Mouse (Mus musculus) urinary bladder, adult 2 months (tissue): ENCODE data around the gene Frmd4a. TPM values are rescaled to one million over a fixed set of nuclear protein-coding genes. Genes with fewer than 3 reads are reported as not detected.
"Not testable (repeated sequence)": the region's sequence is repeated elsewhere in the genome, so short reads cannot be mapped to it uniquely, and the experiment has no call there.

Experiments
- DNase-seq: peaks from one replicate; pipeline ENCODE4 v3.0.0; 2022; ENCODE audit warnings: low spot score
- polyA plus RNA-seq: library from polyadenylated mRNA; depleted of rRNA; stranded (reverse); fragments of >200 nt; gene quantifications from 2 replicates; pipeline ENCODE4 v1.2.3, GENCODE M21; 2012

Gene Frmd4a
- polyA plus RNA-seq, 1 experiment, result 7.1 TPM

DNA sequence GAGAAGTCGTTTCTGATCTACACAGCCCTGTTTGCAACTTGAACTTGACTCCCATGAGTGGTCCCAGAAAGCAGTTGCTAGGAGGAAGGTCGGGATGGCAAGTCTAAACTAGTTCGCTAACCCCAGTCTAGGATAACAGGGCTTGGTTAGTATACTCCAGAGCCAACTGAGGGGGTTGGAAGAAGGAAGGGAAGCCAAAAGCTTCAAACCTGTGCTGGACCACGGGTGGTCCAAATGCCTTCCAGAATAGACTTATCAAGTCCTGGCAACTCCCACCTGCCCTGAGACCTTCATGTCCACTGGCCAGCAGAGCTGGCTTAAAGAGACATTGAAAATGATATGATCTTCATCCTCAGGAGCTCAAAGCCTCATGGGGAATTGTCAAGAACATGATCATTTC, 318.4 kb downstream of the Frmd4a start:
- no peak for DNase-seq

DNA sequence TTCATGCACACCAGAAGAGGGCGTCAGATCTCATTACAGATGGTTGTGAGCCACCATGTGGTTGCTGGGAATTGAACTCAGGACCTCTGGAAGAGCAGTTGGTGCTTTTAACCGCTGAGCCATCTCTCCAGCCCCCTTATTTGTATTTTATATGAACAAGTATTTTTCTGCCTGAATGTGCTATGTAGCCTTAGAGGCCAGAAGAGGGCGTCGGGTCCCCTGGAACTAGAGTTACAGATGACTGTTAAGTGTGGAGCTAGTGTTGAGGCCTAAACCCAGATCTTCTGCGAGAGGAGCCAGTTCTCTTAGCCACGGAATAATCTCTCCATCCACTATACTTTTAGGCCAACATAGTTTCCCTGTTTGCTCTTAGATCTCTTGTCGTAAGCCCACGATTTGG, 320.8 kb downstream of the Frmd4a start:
- DNase-seq, result not testable (repeated sequence)

DNA sequence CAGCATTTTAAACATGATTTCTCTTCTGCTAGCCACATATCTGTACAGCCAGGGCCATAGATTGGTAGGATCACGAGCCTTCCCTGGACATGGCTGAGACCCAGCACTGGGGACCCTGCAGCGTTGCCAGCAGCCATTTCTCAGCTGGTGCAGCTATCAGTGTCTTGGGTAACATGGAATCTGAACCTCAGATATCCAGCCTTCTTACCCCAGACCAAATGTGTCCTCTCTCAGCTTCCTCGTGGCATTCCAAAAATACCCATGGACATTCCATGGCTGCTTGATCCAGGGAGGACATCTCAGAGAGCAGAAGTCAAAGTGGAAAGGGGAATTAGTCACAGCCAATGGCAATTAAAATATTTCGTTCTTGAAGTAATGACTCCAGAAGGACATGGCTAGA, 321.6 kb downstream of the Frmd4a start:
- DNase-seq, result no peak

DNA sequence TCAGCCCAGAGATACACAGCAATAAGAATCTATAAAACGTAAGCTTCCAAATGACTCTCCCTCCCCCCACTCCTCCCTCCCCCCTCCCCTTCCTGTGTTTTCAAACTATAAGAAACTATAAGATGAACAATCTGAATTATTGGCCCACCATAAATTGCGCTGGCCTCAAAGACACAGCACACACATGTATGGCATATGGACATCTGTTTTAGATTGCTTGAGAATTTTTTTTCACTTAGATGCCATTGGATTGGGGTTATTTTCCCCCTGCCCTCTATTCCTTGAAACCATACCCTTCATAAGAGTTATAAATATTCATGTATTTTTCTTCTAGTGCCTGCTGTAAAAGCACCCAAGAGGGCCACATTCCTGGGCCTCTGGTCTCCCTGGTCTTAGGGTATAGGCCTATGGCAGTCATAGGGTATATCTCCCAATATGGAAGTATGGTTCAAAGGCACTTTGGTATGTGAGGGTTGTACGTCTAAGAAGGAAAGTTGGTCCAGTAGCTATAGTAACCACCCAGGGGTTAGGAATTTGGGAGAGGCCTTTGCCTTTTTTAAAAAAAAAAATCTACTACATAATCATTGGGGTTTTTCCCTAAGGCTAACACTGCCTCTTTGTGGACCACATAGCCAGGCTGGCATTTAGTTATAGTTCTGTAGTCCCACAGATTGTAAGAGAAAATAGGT, 322.2 kb downstream of the Frmd4a start:
- no peak for DNase-seq

DNA sequence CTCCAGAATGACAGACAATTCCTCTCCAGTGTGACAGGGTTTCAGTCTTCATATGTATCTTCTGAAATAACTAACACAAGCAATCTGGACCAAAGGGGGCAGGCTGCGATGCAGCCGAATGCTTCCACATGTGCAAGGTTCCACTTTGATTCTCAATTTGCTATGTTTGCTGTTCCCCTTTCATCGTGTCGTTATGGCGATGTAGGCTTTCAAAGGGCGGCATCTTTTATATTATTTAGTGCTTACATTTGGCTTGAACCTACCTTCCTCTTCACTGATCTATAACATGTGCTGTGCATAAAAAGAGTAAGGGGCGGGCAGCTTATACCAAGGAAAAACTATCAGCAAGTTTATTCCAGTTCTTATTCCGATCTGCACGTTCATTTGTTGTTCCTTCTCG, 322.9 kb downstream of the Frmd4a start:
- no peak for DNase-seq

DNA sequence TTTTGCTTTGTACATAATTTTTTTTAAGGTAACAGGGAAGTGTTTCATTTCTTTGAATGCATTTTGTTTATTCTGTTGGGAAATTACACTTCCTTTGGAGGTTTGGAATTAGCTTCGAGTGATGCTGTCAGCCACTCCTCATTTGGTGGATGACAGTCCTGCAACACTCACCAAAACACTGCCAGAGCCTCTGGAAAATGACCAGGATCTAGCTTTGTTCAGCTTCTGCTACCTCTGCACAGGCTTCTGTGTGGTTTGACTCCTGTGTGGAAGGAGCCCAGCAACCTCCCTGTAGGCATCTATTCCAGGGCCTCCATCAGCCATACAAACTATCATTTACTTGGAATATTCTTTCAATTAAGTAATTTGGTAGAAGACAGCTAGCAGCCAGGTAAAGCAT, 323.6 kb downstream of the Frmd4a start:
- DNase-seq, result no peak

DNA sequence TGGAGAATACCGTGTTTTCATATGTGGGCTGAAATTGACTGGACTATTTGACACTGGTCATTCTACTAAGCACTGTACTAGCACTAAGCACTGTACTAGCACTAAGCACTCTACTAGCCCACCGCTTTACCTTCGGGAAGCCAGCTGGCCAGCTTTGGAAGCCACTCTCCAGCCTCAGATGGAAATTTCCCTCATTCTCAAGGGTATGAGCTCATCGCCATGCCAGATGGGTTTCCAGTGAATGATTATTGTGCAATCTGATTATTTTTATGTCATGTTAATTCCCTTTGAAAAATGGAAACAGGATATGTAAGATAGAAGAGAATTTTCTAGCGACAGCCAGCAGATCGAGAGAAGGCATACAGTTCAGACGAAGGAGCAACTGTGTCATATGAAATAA, 324.5 kb downstream of the Frmd4a start:
- DNase-seq, result no peak

DNA sequence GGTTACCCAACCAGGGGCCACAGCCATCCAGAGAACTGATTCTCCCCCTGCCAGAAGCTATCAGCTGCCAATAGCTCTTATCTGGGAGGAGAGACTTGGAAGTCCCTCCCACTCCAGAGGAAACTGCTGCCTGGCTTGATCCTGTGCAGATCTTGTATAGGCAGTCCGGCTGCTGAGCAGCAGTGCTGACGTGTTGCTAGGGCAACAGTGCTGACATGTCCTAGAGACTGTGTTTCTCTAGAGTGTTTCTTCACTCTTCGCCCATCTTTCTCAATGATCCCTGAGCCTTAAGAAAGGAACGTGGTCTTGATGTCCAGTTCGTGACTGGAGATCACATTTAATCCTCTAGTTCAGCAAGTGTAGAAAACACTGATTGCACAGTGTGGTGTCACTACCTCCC, 326.9 kb downstream of the Frmd4a start:
- DNase-seq, result no peak

- DNase-seq, result no peak
Measured at GRCm38 (mm10) chr2:4346232-4346631, 328.7 kb downstream of the Frmd4a start.

DNA sequence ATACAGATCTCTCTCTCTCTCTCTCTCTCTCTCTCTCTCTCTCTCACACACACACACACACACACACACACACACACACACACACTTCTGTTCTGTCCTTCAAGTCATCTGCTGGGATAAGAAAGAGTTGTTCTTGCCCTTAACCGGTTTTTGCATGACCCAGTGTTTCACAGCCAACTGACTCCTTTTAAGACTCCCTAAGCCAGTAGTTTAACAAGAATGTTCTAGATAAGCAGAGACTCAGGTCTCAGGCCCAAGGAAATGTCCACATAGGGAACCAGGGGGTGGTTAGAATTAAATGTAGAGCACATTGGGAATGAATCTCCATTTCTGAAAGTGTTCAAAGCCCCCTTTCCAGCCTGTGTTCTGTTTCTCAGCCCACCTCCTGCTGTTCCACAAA, 329.4 kb downstream of the Frmd4a start:
- DNase-seq, result no peak

DNA sequence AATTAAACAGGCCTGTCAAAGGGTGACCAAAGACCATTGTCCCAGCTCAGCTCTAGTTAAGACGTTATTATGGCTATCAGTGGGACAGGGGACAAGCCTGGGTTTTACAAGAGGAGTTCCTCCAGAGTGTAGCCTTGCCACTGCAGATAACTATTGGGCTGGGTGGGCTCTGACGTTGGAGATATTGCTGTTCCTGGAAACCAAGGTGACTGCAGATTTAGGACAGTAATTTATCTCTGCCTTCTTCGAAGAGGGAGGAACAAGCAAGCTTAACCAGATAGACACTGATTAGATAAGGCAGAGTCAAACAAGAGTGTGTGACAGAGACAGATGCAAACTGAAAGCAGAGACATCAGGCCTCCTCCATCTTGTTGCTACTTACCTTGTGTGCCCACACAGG, 330.3 kb downstream of the Frmd4a start:
- DNase-seq, result no peak

- no peak for DNase-seq
Measured at GRCm38 (mm10) chr2:4348509-4348908, 331.0 kb downstream of the Frmd4a start.

DNA sequence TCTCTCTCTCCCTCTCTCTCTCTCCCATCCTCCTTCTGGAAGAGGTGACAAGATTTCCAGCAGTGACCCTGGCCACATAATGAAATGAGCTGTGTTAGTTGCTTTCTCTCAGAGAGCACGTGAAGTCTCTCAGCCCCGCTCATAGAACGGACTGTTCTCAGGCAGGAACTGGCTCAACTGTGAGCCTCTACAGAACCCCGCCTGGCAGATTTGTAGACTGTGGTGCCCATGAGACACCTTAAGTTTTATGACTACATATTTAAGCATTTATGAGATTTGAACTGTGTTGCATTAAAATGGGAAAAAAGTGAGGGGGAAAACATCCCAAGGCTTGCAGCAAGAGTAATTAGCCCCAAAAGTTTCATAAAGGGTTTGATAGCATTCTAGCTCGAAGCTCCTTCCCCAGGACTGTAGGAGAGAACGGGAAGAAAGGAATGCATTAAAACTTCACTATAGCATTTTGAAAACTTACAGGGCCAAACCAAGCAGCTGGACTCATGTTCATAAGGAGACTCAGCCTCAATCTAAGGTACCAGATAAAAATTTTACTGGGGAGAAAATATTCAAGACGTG, 339.4 kb downstream of the Frmd4a start:
- DNase-seq, result no peak

DNA sequence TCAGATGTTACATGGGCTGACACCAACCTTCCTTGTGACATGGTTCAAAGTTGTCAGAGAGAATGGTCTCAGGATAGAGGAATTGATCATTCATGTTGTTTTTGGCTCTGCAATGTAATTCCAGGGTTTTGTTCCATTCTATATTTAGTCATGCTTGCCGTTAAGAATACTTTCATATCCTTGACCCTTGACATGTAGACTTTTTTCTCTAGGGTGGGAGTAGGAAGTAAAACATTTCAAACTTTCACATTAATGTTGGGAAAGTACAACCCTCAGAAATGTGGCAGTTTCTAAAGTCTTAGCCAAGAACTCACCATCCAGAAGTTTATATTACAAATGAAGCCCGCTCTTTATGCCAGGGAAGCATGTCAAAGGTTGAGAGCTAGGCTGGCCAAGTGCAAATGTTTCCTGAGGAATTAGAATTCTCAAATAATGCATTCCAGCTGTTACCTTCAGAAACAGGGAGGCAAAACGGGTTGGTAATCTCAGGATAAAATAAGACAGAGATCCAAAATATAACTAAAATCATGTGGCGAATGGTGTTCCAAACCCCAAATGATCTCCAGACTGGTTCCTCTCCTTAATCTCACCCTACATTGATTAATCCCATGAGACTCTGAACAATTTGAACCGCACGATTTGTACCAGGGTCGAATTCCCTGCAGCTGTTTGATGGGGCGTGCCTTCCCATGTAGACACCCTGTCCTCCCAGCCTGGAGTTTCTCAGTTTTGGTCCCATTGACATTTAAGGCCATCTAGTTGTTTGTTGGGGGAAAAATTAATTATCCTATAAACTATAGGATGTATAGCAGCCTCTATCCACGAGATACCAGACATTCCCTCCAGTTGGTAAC, 344.7 kb downstream of the Frmd4a start:
- DNase-seq, result no peak

DNA sequence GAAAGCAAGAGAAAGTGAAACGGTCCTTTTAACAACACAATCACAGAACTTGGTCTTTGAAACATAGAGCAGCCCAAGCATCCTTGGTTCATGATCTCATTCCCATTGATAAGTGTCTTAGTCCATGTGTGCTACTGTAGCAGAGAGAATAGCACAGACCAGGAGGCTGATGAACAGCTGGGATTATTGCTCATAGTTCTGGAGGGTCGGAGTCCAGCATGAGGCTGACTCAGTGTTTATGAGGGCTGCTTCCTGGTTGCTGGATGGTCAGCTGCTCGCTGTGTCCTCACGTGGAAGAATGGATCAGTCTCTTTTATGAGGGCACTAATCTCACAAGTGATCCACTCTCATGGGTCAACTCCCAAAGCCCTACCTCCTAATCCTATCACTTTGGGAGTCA, 347.4 kb downstream of the Frmd4a start:
- no peak for DNase-seq

DNA sequence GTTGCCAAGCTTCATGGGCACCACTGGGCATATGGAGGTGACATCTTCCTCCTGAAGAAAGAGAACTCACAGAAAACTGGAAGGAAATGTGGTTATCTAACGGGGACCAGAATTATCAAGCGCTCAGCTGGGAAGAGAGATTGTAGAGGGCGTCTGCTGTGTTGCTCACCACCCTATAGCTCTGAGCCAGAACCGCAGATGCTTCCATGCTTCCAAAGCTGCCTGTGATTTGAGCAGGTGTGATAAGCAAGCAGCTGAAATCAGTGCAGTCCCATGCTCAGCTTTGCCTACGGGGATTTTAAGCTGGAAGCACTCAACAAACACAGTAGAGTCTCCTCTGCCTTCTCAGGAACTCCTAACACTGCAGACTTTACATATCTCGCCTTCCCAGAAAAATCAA, 351.0 kb downstream of the Frmd4a start:
- DNase-seq, result no peak

- no peak for DNase-seq
Measured at GRCm38 (mm10) chr2:4370499-4370898, 353.0 kb downstream of the Frmd4a start.

DNA sequence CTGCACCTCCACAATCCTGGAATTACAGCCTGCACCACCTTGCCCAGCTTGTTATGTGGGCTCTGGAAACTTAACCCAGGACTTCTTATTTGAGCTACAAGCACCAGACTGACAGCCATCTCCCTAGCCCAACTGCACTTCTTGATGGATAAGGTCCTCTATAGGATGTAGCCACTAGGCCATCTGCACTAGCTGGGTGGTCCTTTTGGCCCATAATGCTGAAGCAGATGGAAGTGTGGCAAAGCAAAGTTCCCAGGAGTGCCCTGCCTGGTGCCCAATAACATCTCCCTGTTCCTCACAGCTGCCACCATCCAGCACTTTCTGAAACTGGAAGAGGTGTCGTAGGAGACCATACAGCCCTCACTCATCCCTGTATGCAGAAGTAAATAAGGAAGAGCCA, 353.8 kb downstream of the Frmd4a start:
- DNase-seq, result no peak

- DNase-seq, result no peak
Measured at GRCm38 (mm10) chr2:4378844-4379243, 361.3 kb downstream of the Frmd4a start.

- no peak for DNase-seq
Measured at GRCm38 (mm10) chr2:4380435-4380834, 362.9 kb downstream of the Frmd4a start.

GRCm38 (mm10) chr2:4380926-4381325, 363.4 kb downstream of the Frmd4a start:
- DNase-seq, result no peak

DNA sequence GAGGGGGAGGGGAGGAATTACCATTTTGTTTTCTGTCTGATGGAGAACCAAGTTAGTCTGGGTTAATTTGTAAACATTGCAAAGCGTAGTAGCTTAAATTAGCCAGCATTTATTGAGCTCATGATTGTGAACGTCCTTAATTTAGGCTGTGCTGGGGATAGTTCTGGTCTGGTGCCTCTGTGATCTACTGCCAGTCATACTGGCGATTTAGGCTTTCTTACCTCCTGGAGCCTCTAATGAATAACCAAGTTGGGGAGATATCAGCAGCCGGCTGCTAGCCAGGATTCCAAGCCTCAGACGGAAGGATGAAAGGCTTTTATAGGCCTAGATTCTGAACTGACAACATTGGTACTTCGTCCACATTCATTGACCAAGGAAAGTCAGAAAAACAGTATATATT, 369.0 kb downstream of the Frmd4a start:
- no peak for DNase-seq

- DNase-seq, result no peak
Measured at GRCm38 (mm10) chr2:4389330-4389729, 371.8 kb downstream of the Frmd4a start.
